Mouse (Mus musculus) limb, embryonic 11.5 days (tissue): ENCODE measurements at regions not wholly inside any gene's neighbourhood (a gene's known extent, or its start where the extent isn't known, plus 50 kb on each side); places are given as distances from the start of the nearest gene placed in this dataset.

Source experiments
- ATAC-seq: fragments of 200-750 bp; cut with Nextera tagmentation; 2 replicates; pipeline ENCODE4 v1.8.0; 2017; ENCODE audit warnings: low read depth; ENCODE audit not compliant: insufficient number of reproducible peaks, low FRiP score, low TSS enrichment
- DNase-seq: peaks from one replicate; pipeline ENCODE4 v3.0.0-alpha.2; 2015; ENCODE audit warnings: low spot score
- H3K27ac ChIP-seq: fragments of 300-500 bp; sonication (generic); replicated peaks from 2 replicates; pipeline ENCODE4 v1.5.1; 2014; ENCODE audit warnings: low read depth, mild to moderate bottlenecking, low read length
- H3K27me3 ChIP-seq: fragments of 300-500 bp; sonication (generic); 2 replicates; pipeline ENCODE4 v1.6.1; 2014; ENCODE audit warnings: mild to moderate bottlenecking, low read length, mixed read lengths; ENCODE audit not compliant: control insufficient read depth, insufficient read depth
- H3K36me3 ChIP-seq: fragments of 300-500 bp; sonication (generic); 2 replicates; pipeline ENCODE4 v1.6.1; 2014; ENCODE audit warnings: mild to moderate bottlenecking, low read length, moderate library complexity, mixed read lengths; ENCODE audit not compliant: control insufficient read depth, insufficient read depth
- H3K4me1 ChIP-seq: fragments of 300-500 bp; sonication (generic); 2 replicates; pipeline ENCODE4 v1.6.1; 2014; ENCODE audit warnings: low read length, mixed read lengths; ENCODE audit not compliant: control insufficient read depth, insufficient read depth
- H3K4me2 ChIP-seq: fragments of 300-500 bp; sonication (generic); 2 replicates; pipeline ENCODE4 v1.6.1; 2014; ENCODE audit warnings: low read depth, mild to moderate bottlenecking, moderate library complexity; ENCODE audit not compliant: severe bottlenecking
- H3K4me3 ChIP-seq: fragments of 300-500 bp; sonication (generic); 2 replicates; pipeline ENCODE4 v1.5.1; 2014; ENCODE audit warnings: low read depth, low read length
- H3K9ac ChIP-seq: fragments of 300-500 bp; sonication (generic); 2 replicates; pipeline ENCODE4 v1.6.1; 2014; ENCODE audit warnings: mild to moderate bottlenecking, low read length
- H3K9me3 ChIP-seq: fragments of 300-500 bp; sonication (generic); 2 replicates; pipeline ENCODE4 v1.6.1; 2016; ENCODE audit warnings: low read length; ENCODE audit not compliant: control insufficient read depth
- WGBS: fragments of 180-500 bp; shearing (Covaris S2); extraction: QIAGEN DNeasy Blood & Tissue Kit; methylation state at CpG from one replicate; pipeline ENCODE4 v1.1.7; 2014; 5-methylcytosine and 5-hydroxymethylcytosine counted together

- Histone ChIP-seq H3K9me3 (no peaks in the 10 kb centered on the region), H3K27me3 (no peaks in the 10 kb centered on the region), H3K27ac (no peak overlapping the region), H3K36me3 (no peaks in the 10 kb centered on the region), H3K4me1 (no peaks in the 10 kb centered on the region), H3K4me3 (no peak overlapping the region), H3K9ac (no peak overlapping the region), H3K4me2 (no peak overlapping the region)
- WGBS: 83% methylated on average over 2 of the region's 2 CpGs
- DNase-seq: no peak
- ATAC-seq: no peak
Observed at GRCm38 (mm10) chr6:104990366-104990765, 497.8 kb downstream of the Cntn6 start.

- Histone ChIP-seq H3K4me1 (no peaks in the 10 kb centered on the region), H3K4me2 (no peak overlapping the region), H3K36me3 (no peaks in the 10 kb centered on the region), H3K4me3 (no peak overlapping the region), H3K27ac (no peak overlapping the region), H3K9me3 (no peaks in the 10 kb centered on the region), H3K27me3 (no peaks in the 10 kb centered on the region), H3K9ac (no peak overlapping the region)
- WGBS: 90% methylated on average over 1 of the region's 1 CpGs
- no peak for DNase-seq
- ATAC-seq: no peak
Observed at GRCm38 (mm10) chr6:104999601-105000000, 507.0 kb downstream of the Cntn6 start.

- WGBS: 71% methylated on average over 4 of the region's 4 CpGs
Observed at GRCm38 (mm10) chr6:105020672-105021071, 528.1 kb downstream of the Cntn6 start.

GRCm38 (mm10) chr6:105021174-105021573, 528.6 kb downstream of the Cntn6 start:
- H3K27me3 ChIP-seq: no peaks in the 10 kb centered on the region
- H3K9me3 ChIP-seq: no peaks in the 10 kb centered on the region
- no peak overlapping the region for H3K4me3 ChIP-seq
- no peak overlapping the region for H3K4me2 ChIP-seq
- no peak for ATAC-seq
- DNase-seq: no peak
- H3K9ac ChIP-seq: no peak overlapping the region
- H3K36me3 ChIP-seq: no peaks in the 10 kb centered on the region
- H3K27ac ChIP-seq: no peak overlapping the region
- H3K4me1 ChIP-seq: no peaks in the 10 kb centered on the region
- WGBS: 68% methylated on average over 4 of the region's 4 CpGs

More at GRCm38 (mm10) chr6:105020672-105021071, 528.1 kb downstream of the Cntn6 start:
- H3K4me2 ChIP-seq: no peak overlapping the region
- H3K27me3 ChIP-seq: no peaks in the 10 kb centered on the region
- H3K36me3 ChIP-seq: no peaks in the 10 kb centered on the region
- DNase-seq (no peak), ATAC-seq (no peak)
- no peaks in the 10 kb centered on the region for H3K9me3 ChIP-seq
- H3K27ac ChIP-seq: no peak overlapping the region
- no peak overlapping the region for H3K9ac ChIP-seq
- H3K4me3 ChIP-seq: no peak overlapping the region
- H3K4me1 ChIP-seq: no peaks in the 10 kb centered on the region

- Histone ChIP-seq H3K4me3 (no peak overlapping the region), H3K27ac (no peak overlapping the region), H3K27me3 (no peaks in the 10 kb centered on the region), H3K9ac (no peak overlapping the region), H3K4me1 (no peaks in the 10 kb centered on the region), H3K4me2 (no peak overlapping the region), H3K36me3 (no peaks in the 10 kb centered on the region), H3K9me3 (no peaks in the 10 kb centered on the region)
- 78% methylated on average over 2 of the region's 2 CpGs for WGBS
- DNase-seq (no peak), ATAC-seq (no peak)
Observed at GRCm38 (mm10) chr6:105066146-105066545, 573.6 kb downstream of the Cntn6 start.

- H3K4me2 ChIP-seq: no peak overlapping the region
- DNase-seq (peak; percentile 60), ATAC-seq (no peak)
- H3K4me1 ChIP-seq: no peaks in the 10 kb centered on the region
- no peak overlapping the region for H3K27ac ChIP-seq
- H3K36me3 ChIP-seq: no peaks in the 10 kb centered on the region
- H3K4me3 ChIP-seq: no peak overlapping the region
- H3K27me3 ChIP-seq: no peaks in the 10 kb centered on the region
- no peak overlapping the region for H3K9ac ChIP-seq
- H3K9me3 ChIP-seq: no peaks in the 10 kb centered on the region
- WGBS: 16% methylated on average over 1 of the region's 1 CpGs
Observed at GRCm38 (mm10) chr6:105090882-105091281, 586.6 kb upstream of the Cntn4 start.
